Mouse (Mus musculus): ENCODE measurements around the gene Vti1a. TPM values are rescaled to one million over a fixed set of nuclear protein-coding genes. Genes with fewer than 3 reads are reported as not detected.

The Vti1a gene
- total RNA-seq, 1 experiment from 2014 or later = 32.3 TPM

GRCm38 (mm10) chr19:55463670-55464069, 147.6 kb downstream of the Vti1a start:
- DNase-seq = no peak

- no peak for DNase-seq
These were observed 153.4 kb downstream of the Vti1a start for GRCm38 (mm10) chr19:55469301-55470051.

GRCm38 (mm10) chr19:55472582-55472981, 156.5 kb downstream of the Vti1a start:
- DNase-seq = no peak

GRCm38 (mm10) chr19:55474225-55474624, 158.1 kb downstream of the Vti1a start:
- no peak for DNase-seq

- DNase-seq = no peak
These were observed 164.4 kb downstream of the Vti1a start for GRCm38 (mm10) chr19:55480526-55480925.

- no peak for DNase-seq
These were observed 165.2 kb downstream of the Vti1a start for GRCm38 (mm10) chr19:55481308-55481707.

- DNase-seq = peak; percentile 13
These were observed 167.4 kb downstream of the Vti1a start for GRCm38 (mm10) chr19:55483526-55483925.

- no peak for DNase-seq
These were observed 168.5 kb downstream of the Vti1a start for GRCm38 (mm10) chr19:55484559-55484958.

- DNase-seq = no peak
These were observed 170.4 kb downstream of the Vti1a start for GRCm38 (mm10) chr19:55486473-55486872.

- no peak for DNase-seq
These were observed 175.3 kb downstream of the Vti1a start for GRCm38 (mm10) chr19:55491126-55492076.

GRCm38 (mm10) chr19:55496333-55496732, 180.2 kb downstream of the Vti1a start:
- peak; percentile 15 for DNase-seq

- DNase-seq = no peak
These were observed 183.2 kb downstream of the Vti1a start for GRCm38 (mm10) chr19:55499179-55499863.

GRCm38 (mm10) chr19:55501985-55502384, 185.9 kb downstream of the Vti1a start:
- no peak for DNase-seq

- DNase-seq = peak; percentile 52
These were observed 187.7 kb downstream of the Vti1a start for GRCm38 (mm10) chr19:55503771-55504170.

GRCm38 (mm10) chr19:55507748-55508147, 191.7 kb downstream of the Vti1a start:
- DNase-seq = no peak

- no peak for DNase-seq
These were observed 192.1 kb downstream of the Vti1a start for GRCm38 (mm10) chr19:55508239-55508638.

GRCm38 (mm10) chr19:55508965-55509364, 192.9 kb downstream of the Vti1a start:
- no peak for DNase-seq

- DNase-seq = no peak
These were observed 193.5 kb downstream of the Vti1a start for GRCm38 (mm10) chr19:55509618-55510017.

- DNase-seq = no peak
These were observed 197.8 kb downstream of the Vti1a start for GRCm38 (mm10) chr19:55513941-55514340.

- no peak for DNase-seq
These were observed 204.1 kb downstream of the Vti1a start for GRCm38 (mm10) chr19:55520236-55520635.

GRCm38 (mm10) chr19:55523340-55523739, 207.2 kb downstream of the Vti1a start:
- no peak for DNase-seq

GRCm38 (mm10) chr19:55524385-55524784, 208.3 kb downstream of the Vti1a start:
- no peak for DNase-seq

GRCm38 (mm10) chr19:55525056-55525455, 209.0 kb downstream of the Vti1a start:
- no peak for DNase-seq
